Mouse (Mus musculus): ENCODE measurements around the gene Fn3krp. TPM values are rescaled to one million over a fixed set of nuclear protein-coding genes. Genes with fewer than 3 reads are reported as not detected.

The Fn3krp gene
- 4.6 TPM for polyA plus RNA-seq (2014; fragmentation: Illumina TruSeq; extraction: RNeasy Lipid Tissue Mini Kit (QIAGEN cat#74804); ENCODE audit: low replicate concordance)

GRCm38 (mm10) chr11:121420830-121421552 is at the start of gene Fn3krp:
TSS of gene Fn3krp (plus strand) at chr11:121421401.

GRCm38 (mm10) chr11:121387750-121388553 is 33.2 kb upstream of the Fn3krp start, which contains the start of gene Rab40b:
TSS of gene Rab40b (minus strand) at chr11:121388251.

GRCm38 (mm10) chr11:121434156-121435155 is 13.3 kb downstream of the Fn3krp start, which contains the start of gene Fn3k:
TSS of gene Fn3k (plus strand) at chr11:121434913.

GRCm38 (mm10) chr11:121451753-121452635 is 30.8 kb downstream of the Fn3krp start, which contains the start of gene Tbcd:
TSS of gene Tbcd (plus strand) at chr11:121451949.

Other genes with a start within 250 kb of the Fn3krp start
- 7.4 TPM for gene Hexdc, start 217.0 kb upstream of the Fn3krp start, polyA plus RNA-seq (2014; fragmentation: Illumina TruSeq; extraction: RNeasy Lipid Tissue Mini Kit (QIAGEN cat#74804); ENCODE audit: low replicate concordance)
- 1.1 TPM for gene Ogfod3, start 216.7 kb upstream of the Fn3krp start, polyA plus RNA-seq (2014; fragmentation: Illumina TruSeq; extraction: RNeasy Lipid Tissue Mini Kit (QIAGEN cat#74804); ENCODE audit: low replicate concordance)
- gene Cybc1, start 192.1 kb upstream of the Fn3krp start, polyA plus RNA-seq (2014; fragmentation: Illumina TruSeq; extraction: RNeasy Lipid Tissue Mini Kit (QIAGEN cat#74804); ENCODE audit: low replicate concordance) = 11.0 TPM
- 22.7 TPM for gene Narf, start 184.1 kb upstream of the Fn3krp start, polyA plus RNA-seq (2014; fragmentation: Illumina TruSeq; extraction: RNeasy Lipid Tissue Mini Kit (QIAGEN cat#74804); ENCODE audit: low replicate concordance)
- gene Foxk2, start 161.4 kb upstream of the Fn3krp start, polyA plus RNA-seq (2014; fragmentation: Illumina TruSeq; extraction: RNeasy Lipid Tissue Mini Kit (QIAGEN cat#74804); ENCODE audit: low replicate concordance) = 6.9 TPM
- gene Wdr45b, start 67.0 kb upstream of the Fn3krp start, polyA plus RNA-seq (2014; fragmentation: Illumina TruSeq; extraction: RNeasy Lipid Tissue Mini Kit (QIAGEN cat#74804); ENCODE audit: low replicate concordance) = 45.5 TPM
- gene Rab40b, start 33.1 kb upstream of the Fn3krp start, polyA plus RNA-seq (2014; fragmentation: Illumina TruSeq; extraction: RNeasy Lipid Tissue Mini Kit (QIAGEN cat#74804); ENCODE audit: low replicate concordance) = 1.2 TPM
- 0.41 TPM for gene Fn3k, start 13.5 kb downstream of the Fn3krp start, polyA plus RNA-seq (2014; fragmentation: Illumina TruSeq; extraction: RNeasy Lipid Tissue Mini Kit (QIAGEN cat#74804); ENCODE audit: low replicate concordance)
- gene Tbcd, start 30.5 kb downstream of the Fn3krp start, polyA plus RNA-seq (2014; fragmentation: Illumina TruSeq; extraction: RNeasy Lipid Tissue Mini Kit (QIAGEN cat#74804); ENCODE audit: low replicate concordance) = 14.8 TPM
- gene Zfp750, start 97.9 kb downstream of the Fn3krp start, polyA plus RNA-seq (2014; fragmentation: Illumina TruSeq; extraction: RNeasy Lipid Tissue Mini Kit (QIAGEN cat#74804); ENCODE audit: low replicate concordance) = 0.30 TPM

Data from small intestine, adult 10 weeks (tissue).